Mouse (Mus musculus) olfactory bulb, adult 2 months (tissue): ENCODE measurements around the gene Supt6. TPM values are rescaled to one million over a fixed set of nuclear protein-coding genes. Genes with fewer than 3 reads are reported as not detected.

Experiments
- H3K27ac ChIP-seq: fragments of 200-500 bp; 2 replicates; pipeline ENCODE4 v1.5.1; 2012; ENCODE audit warnings: low read depth, low read length; ENCODE audit not compliant: insufficient read depth
- H3K4me1 ChIP-seq: fragments of 200-500 bp; 2 replicates; pipeline ENCODE4 v1.6.1; 2012; ENCODE audit warnings: low read length; ENCODE audit not compliant: control insufficient read depth, insufficient read depth
- H3K4me3 ChIP-seq: fragments of 200-500 bp; 2 replicates; pipeline ENCODE4 v1.5.1; 2012; ENCODE audit warnings: mild to moderate bottlenecking, low read depth, low read length, moderate library complexity; ENCODE audit not compliant: insufficient read depth
- CTCF ChIP-seq: fragments of 200-500 bp; IDR thresholded peaks from 2 replicates; pipeline ENCODE4 v1.5.1; 2012; ENCODE audit warnings: low read depth, mild to moderate bottlenecking, low read length, moderate library complexity; ENCODE audit not compliant: insufficient read depth
- POLR2A ChIP-seq: fragments of 200-500 bp; IDR thresholded peaks from 2 replicates; pipeline ENCODE4 v1.6.1; 2012; ENCODE audit warnings: mild to moderate bottlenecking, low read depth, low read length, moderate library complexity; ENCODE audit not compliant: insufficient read depth
- WGBS: fragments of 180-500 bp; shearing (Covaris S2); methylation state at CpG from one replicate; pipeline ENCODE4 v1.1.7; 2018; 5-methylcytosine and 5-hydroxymethylcytosine counted together
- polyA plus RNA-seq: library from polyadenylated mRNA; stranded (reverse); fragments of >200 nt; gene quantifications from 2 replicates; pipeline ENCODE4 v1.2.4, GENCODE M21; 2012; ENCODE audit warnings: low replicate concordance; ENCODE audit not compliant: missing spikeins, insufficient read depth, insufficient read length

Gene Supt6
- polyA plus RNA-seq, 1 experiment: 62.3 TPM

GRCm38 (mm10) chr11:78245261-78245626, 543 bp downstream of the Supt6 start:
- TF ChIP-seq CTCF (no peak), POLR2A (no peak)
- H3K4me1 ChIP-seq: peaks cover 17% of the 10 kb centered on the region
- peak overlapping the region; percentile 100 for H3K27ac ChIP-seq
- under 1% methylated on average over 19 of the region's 19 CpGs for WGBS
- H3K4me3 ChIP-seq: peak overlapping the region; percentile 75

- peak overlapping the region; percentile 89 for H3K27ac ChIP-seq
- H3K4me1 ChIP-seq: peaks cover 12% of the 10 kb centered on the region
- 0 out of 2 replicates have a peak overlapping the region, but pooled peaks have one; percentile 2 for H3K4me3 ChIP-seq
- 28% methylated on average over 9 of the region's 9 CpGs for WGBS
- TF ChIP-seq CTCF (no peak), POLR2A (no peak)
Observed at GRCm38 (mm10) chr11:78240193-78240857, 5.5 kb downstream of the Supt6 start.

GRCm38 (mm10) chr11:78231518-78231917, 14.3 kb downstream of the Supt6 start:
- Histone ChIP-seq H3K27ac (no peak overlapping the region), H3K4me1 (no peaks in the 10 kb centered on the region), H3K4me3 (no peak overlapping the region)
- WGBS: 89% methylated on average over 6 of the region's 6 CpGs
- TF ChIP-seq POLR2A: no peak
- TF ChIP-seq CTCF: no peak

GRCm38 (mm10) chr11:78223586-78223985, 22.2 kb downstream of the Supt6 start:
- WGBS: 83% methylated on average over 4 of the region's 4 CpGs
- Histone ChIP-seq H3K4me1 (no peaks in the 10 kb centered on the region), H3K27ac (no peak overlapping the region), H3K4me3 (no peak overlapping the region)
- TF ChIP-seq CTCF (no peak), POLR2A (no peak)

- Histone ChIP-seq H3K27ac (peak overlapping the region; percentile 81), H3K4me3 (no peak overlapping the region), H3K4me1 (no peaks in the 10 kb centered on the region)
- TF ChIP-seq POLR2A: no peak
- TF ChIP-seq CTCF: no peak
- WGBS: 56% methylated on average over 11 of the region's 11 CpGs
Observed at GRCm38 (mm10) chr11:78215709-78216317, 30.0 kb downstream of the Supt6 start.

- Histone ChIP-seq H3K4me3 (no peak overlapping the region), H3K27ac (no peak overlapping the region), H3K4me1 (no peaks in the 10 kb centered on the region)
- TF ChIP-seq POLR2A: no peak
- no peak for TF ChIP-seq CTCF
- WGBS: 92% methylated on average over 14 of the region's 14 CpGs
Observed at GRCm38 (mm10) chr11:78213086-78213817, 32.5 kb downstream of the Supt6 start.

- WGBS: 88% methylated on average over 5 of the region's 5 CpGs
- peaks cover 9% of the 10 kb centered on the region; the same call in 1 of the 2 replicates for H3K4me1 ChIP-seq
- no peak overlapping the region for H3K4me3 ChIP-seq
- no peak for TF ChIP-seq CTCF
- TF ChIP-seq POLR2A: no peak
- no peak overlapping the region for H3K27ac ChIP-seq
Observed at GRCm38 (mm10) chr11:78211513-78211912, 34.3 kb downstream of the Supt6 start.

GRCm38 (mm10) chr11:78210615-78211014, 35.2 kb downstream of the Supt6 start:
- Histone ChIP-seq H3K27ac (no peak overlapping the region), H3K4me3 (no peak overlapping the region)
- 85% methylated on average over 7 of the region's 7 CpGs for WGBS

GRCm38 (mm10) chr11:78209886-78210285, 35.9 kb downstream of the Supt6 start:
- TF ChIP-seq CTCF: no peak
- TF ChIP-seq POLR2A: no peak
- Histone ChIP-seq H3K4me1 (peaks cover 17% of the 10 kb centered on the region), H3K4me3 (no peak overlapping the region), H3K27ac (no peak overlapping the region)
- 91% methylated on average over 6 of the region's 6 CpGs for WGBS

More at GRCm38 (mm10) chr11:78210615-78211014, 35.2 kb downstream of the Supt6 start:
- H3K4me1 ChIP-seq: peaks cover 15% of the 10 kb centered on the region
- TF ChIP-seq CTCF (no peak), POLR2A (no peak)
